Mouse (Mus musculus) gastrocnemius, postnatal 4 days (tissue): ENCODE data around the gene Gosr1. TPM values are rescaled to one million over a fixed set of nuclear protein-coding genes. Genes with fewer than 3 reads are reported as not detected.
"Not testable (repeated sequence)": the region's sequence is repeated elsewhere in the genome, so short reads cannot be mapped to it uniquely, and the experiment has no call there.

Source experiments
- DNase-seq, 2 experiments: peaks; one replicate each; pipeline ENCODE4 v3.0.0; 2021 to 2022; ENCODE audit warnings: low spot score in 2 of 2, mixed read lengths in 2 of 2
- long read RNA-seq, 2 experiments: library from polyadenylated mRNA; stranded (forward); transcript quantifications; one replicate each; pipeline ENCODE4 v2.0.0; 2021
- total RNA-seq, 2 experiments: library from RNA; stranded (reverse); gene quantifications; 2 replicates each; pipeline ENCODE4 v1.2.3; 2021

Gene Gosr1
- total RNA-seq = 10 to 100 TPM; 26.4 to 33.2 TPM
- long read RNA-seq, experiment 1, full-length matches to known transcripts = 29 of 34 reads
- long read RNA-seq, experiment 1, partial matches to known transcripts = 1 of 34 reads
- long read RNA-seq, experiment 1, other reads (novel, unspliced or antisense) = 4 of 34 reads
- long read RNA-seq, experiment 2, full-length matches to known transcripts = 36 of 48 reads
- long read RNA-seq, experiment 2, partial matches to known transcripts = 1 of 48 reads
- long read RNA-seq, experiment 2, other reads (novel, unspliced or antisense) = 11 of 48 reads

DNA sequence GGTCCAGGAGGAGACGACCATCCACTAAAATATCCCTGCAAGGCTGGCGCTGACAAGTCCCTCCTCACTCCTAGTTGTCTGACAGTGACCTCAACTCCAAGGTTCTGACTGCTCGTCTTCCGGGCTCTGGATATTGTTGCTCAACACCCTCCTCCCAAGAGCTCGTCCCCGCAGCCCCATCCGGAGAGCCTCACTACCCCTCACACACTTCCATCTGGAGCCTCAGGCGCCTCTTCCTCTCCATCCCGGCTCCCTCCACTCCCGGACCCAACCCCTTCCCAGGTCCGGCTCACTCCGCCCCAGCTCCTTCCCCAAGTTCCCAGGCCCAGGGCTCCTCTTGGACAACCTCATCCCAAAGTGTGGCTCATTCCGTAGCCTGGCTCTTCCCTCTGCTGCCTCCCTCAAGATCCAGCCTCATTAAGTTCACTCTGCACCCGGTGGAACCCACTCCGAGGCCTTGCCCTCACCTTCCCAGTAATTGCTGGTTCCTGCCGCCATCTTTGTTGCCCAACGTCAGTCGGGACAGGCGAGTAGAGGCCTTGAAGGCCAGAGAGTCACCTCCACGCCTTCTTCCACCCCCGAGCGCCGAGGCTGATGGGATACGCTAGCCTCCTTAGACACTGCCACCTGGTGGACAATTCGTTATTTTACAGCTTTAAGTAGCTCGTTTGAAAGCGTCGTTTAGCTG is at the start of gene Gosr1:
Gosr1 (minus strand) TSS at position 527 of the 688 bp plus-strand sequence.
- peak; percentile 67 to 88 for DNase-seq

- DNase-seq = no peak
Observed at GRCm38 (mm10) chr11:76810706-76811495, 47.5 kb upstream of the Gosr1 start.

DNA sequence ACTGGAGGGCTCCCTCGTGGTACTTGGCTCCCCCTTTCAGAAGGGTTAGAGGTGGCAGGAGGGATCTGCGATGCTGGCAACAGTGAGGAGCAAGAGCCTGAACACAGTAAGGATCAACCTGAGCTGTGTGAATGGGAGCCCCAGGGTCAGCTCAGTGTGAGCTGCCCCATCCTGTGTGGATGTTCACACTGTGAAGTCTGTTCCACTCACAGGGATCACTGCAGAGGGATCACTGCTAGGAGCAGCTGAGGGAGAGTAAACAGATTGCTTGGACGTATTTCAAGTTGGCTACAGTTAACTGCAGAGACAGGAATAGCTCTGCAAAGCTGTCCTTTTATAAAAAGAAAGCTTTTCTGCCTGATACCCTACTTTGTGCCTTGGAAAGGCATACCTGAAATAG is 46.1 kb upstream of the Gosr1 start:
- no peak for DNase-seq

DNA sequence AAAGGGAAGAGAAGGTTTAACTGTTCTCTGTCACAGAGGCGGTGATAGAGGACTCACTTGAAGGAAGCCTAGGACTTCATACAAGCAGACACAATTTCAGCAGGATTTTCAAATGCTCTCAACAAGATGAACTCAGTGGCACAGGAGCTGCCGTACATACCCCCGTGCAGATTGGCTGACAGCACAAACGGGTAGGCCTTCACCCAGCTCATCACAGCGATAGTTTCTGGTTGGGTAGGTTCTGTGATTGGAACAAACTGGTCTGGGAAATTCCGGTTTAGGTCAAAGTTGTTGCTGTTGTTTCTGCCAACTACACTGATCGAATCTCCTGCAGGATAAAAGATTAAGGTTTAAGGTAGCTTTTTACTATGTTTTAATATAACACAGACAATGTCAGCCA is 45.2 kb upstream of the Gosr1 start:
- no peak for DNase-seq

- no peak for DNase-seq
Observed at GRCm38 (mm10) chr11:76807007-76807679, 43.8 kb upstream of the Gosr1 start.

DNA sequence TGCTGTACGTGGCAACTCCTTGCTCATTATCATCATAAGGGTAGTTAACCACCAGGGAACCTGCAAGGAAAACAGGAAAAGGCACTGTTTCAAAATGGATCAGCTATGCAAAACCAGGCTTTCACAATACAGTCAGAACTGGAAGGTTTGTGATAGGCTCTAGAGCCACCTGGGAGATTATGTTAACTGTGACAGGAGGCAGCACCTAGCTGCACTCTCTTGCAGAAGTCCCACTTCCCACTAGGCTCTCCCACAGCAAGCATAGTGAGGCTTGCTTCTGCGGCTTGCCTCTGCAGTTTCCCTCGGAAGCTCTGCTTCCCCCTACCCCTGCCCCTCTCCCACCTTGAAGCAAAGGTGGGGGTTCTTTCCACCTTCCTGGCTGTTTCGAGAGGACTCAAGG is 42.6 kb upstream of the Gosr1 start:
- no peak for DNase-seq

DNA sequence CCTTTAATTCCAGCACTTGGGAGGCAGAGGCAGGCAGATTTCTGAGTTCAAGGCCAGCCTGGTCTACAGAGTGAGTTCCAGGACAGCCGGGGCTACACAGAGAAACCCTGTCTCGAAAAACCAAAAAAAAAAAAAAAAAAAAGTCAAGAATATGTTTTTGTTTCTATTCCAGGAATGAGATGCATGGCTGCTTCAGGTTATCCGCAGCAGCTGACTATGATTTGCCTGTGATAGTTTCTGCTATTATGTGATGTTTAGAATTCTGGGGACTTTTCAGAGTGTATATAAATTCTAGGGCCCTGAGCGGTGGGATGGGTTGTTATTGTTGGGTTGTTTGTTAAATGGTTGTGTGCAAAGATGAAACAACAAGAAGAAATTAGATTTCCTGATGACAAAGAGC is 41.7 kb upstream of the Gosr1 start:
- not testable (repeated sequence) for DNase-seq

- no peak for DNase-seq
Observed at GRCm38 (mm10) chr11:76803266-76803665, 39.9 kb upstream of the Gosr1 start.

DNA sequence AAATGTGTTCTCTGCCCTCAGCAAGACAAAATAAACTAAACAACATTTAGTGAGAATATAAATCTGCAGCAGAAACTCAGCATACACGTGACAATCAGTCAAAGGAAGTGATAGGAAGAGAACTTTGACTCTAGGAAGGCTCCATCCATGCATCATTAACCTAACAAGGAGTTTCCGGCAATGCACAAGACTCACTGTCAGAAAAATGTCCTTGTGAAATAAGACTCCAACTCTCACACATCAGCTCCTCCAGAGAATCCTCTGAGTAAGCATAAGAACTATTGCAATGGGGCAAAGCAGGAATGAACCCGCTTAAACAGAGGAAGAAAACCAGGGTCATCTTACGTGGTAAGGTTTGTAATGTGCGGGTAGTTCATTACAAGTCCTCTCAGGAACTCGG is 33.9 kb upstream of the Gosr1 start:
- no peak for DNase-seq

DNA sequence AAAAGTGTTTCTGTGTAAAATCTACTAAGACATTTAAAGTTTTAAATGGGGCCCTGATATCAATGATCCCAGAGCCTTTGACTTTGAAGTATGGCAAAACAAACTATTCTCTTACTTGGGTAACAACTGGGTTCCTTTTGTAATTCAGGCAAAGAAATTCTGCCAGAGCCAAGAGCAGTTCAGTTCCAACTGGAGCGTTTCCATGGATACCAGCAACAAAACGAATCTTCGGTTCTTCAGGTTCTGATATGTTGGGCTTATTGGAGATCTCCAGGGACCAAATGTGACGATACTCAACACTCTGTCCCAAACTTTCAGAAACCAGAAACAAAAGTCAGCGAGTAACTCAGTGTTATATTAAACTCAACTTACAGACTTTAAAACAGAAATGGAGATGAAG is 31.9 kb upstream of the Gosr1 start:
- no peak for DNase-seq

- no peak for DNase-seq
Observed at GRCm38 (mm10) chr11:76791331-76791730, 28.0 kb upstream of the Gosr1 start.

DNA sequence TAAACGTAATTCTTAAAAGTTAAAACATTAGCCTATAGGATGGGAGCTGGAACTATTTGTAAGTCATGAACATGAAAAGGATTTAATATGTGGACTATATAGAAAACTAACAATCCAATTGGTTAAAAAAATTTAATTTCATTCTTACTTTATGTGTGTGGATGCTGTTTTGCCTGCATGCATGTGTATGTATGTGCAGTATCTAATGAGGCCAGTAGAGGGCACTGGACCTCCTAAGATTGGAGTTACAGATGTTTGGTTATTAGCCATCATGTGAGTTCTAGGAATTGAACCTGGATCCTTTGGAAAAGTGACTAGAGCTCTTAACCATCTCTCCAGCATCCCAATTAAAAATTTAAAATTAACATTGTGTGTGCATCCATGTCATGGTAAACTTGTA is 25.9 kb upstream of the Gosr1 start:
- DNase-seq = peak; percentile 32 to 43

GRCm38 (mm10) chr11:76775533-76775932 is 12.2 kb upstream of the Gosr1 start:
- no peak for DNase-seq

- no peak for DNase-seq
Observed at GRCm38 (mm10) chr11:76773811-76774210, 10.4 kb upstream of the Gosr1 start.

DNA sequence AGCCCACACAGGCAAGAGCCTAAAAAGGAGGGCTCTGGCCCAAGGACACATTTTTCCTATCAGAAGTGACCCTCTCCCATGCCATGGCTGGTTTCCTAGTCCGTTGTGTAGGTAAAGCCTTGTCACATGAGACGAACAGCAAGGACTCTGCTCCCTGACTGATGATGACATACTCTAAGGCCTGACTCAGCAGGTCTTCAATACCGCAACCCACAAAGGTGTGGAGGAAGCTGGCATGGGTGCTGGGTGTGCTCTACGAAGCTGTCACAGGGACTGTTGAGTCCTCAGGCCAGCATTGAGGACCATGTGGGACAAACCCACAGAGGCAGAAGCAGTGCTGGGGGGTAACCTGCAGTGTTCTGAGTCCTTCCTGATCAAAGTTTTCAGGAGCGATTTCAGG is 7.2 kb upstream of the Gosr1 start:
- DNase-seq = no peak

- DNase-seq = no peak
Observed at GRCm38 (mm10) chr11:76763741-76764122, 353 bp upstream of the Gosr1 start.

GRCm38 (mm10) chr11:76752276-76752675 is 11.1 kb downstream of the Gosr1 start:
- DNase-seq = no peak

- no peak for DNase-seq
Observed at GRCm38 (mm10) chr11:76748819-76749218, 14.6 kb downstream of the Gosr1 start.

DNA sequence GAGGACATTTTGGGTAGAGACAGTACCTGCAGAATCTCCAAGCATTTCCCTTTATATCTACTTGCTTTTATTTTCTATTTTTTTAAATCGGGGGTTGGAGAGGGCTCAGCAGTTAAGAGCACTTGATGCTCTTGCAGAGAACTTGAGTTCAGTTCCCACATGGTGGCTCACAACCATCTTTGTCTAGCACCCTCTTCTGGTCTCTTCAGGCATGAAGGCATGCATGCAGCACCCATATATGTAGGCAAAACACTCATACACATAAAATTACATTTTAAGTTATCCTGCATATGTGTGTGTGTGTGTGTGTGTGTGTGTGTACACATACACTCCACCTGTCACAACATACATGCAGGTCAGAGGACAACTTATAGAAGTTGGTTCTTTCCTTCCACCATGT is 17.5 kb downstream of the Gosr1 start:
- DNase-seq = no peak

GRCm38 (mm10) chr11:76744550-76744949 is 18.8 kb downstream of the Gosr1 start:
- no peak for DNase-seq

- DNase-seq = no peak
Observed at GRCm38 (mm10) chr11:76742511-76742910, 20.9 kb downstream of the Gosr1 start.

GRCm38 (mm10) chr11:76739125-76739524 is 24.3 kb downstream of the Gosr1 start:
- no peak for DNase-seq
